Mouse (Mus musculus) stomach, postnatal 0 days (tissue): ENCODE results near the gene Sf3b6.

Experiments used
- CTCF ChIP-seq: IDR thresholded peaks from 2 replicates; pipeline ENCODE4 v1.5.1; 2016; ENCODE audit warnings: antibody characterized with exemption, low read depth, mild to moderate bottlenecking, moderate library complexity
- EP300 ChIP-seq: optimal IDR thresholded peaks from 2 replicates; pipeline ENCODE3; 2016; ENCODE audit warnings: antibody characterized with exemption

DNA sequence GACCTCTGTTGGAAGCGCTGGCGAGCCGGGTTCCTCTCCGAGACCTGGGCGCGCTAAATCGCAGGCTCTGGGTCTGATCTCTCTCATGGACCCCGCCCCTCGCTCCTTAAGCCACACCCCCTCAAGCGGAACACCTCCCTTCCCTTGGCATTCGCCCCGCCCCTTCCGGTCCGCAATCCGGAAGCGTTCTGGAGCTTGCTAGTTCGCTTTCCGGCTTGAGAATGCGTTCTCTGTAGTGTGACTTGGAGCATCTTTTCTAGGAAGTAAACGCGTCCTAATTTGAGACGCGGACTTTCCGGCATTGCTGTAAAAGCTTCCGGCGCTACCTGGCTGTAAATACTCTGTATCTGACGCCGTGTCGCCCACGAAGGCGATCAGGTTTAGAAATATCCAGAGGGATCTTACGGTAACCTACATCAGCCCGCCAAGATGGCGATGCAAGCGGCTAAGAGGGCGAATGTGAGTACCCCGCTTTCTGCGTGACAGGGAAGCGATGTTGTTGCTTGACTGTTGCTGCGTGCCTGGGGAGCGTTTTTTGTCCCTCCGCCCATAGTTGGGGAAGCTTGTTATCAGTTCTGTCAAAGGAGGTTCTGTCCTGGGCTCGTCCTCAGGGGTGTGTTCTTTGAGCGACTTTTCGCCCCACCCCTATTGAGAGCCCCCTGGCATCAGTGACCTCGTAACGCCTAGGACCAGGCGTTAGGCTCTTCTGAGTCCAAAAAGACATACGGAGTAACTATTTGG, at the start of gene Sf3b6:
- TF ChIP-seq CTCF (no peak), EP300 (no peak)
